ENCODE assay signal across 24 mouse cellular contexts in the genomic region with DNA sequence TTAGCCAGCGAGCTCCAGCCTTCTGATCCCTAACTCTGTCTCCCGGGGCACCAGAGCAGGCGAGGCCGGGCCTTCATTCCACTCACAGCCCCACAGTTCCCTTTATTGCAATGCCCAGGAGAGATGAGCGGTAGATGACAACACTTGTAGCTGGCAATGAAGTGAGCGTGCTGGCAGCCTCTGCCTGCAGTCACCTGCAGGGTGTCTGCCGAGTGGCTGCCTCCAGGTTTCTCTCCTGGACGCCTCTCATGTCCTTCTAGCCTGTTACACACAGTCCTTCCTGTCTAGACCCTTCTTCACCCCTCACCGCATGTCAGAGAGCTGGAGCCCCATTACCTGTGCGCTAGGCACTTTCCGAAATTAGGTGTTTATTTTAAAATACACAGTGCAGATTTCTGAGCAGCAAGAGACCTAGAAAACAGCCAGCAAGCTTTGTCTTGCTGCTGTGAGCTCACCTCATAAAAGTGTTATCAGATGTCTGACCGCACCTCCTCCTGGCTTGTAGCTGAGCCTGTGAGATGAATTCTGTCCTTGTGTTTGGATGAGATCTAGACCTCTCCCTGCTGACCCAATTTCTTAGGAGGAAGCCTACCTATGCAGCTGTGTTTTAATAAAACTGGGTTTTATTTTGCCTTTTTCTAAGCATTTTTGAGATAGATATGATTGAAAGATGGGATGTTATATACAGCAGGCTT. TPM values are rescaled to one million over a fixed set of nuclear protein-coding genes. Genes with fewer than 3 reads are reported as not detected.
DNase-seq lines count a peak whose midpoint lies in the region; ATAC-seq and TF ChIP-seq lines count a peak whose summit lies in the region.
"Had no signal": no experiment of that assay in that cellular context is flagged by ENCODE, and none has a peak within 500 bp of the region (broad histone marks: within the 10 kb centered on the region; RNA-seq: fewer than 3 reads in every experiment).

No protein-coding gene starts in this region.

- no peaks in the 10 kb centered on the region for H3K4me1 ChIP-seq in forebrain, embryonic 11.5 days (replicated peaks; ENCODE audit: control insufficient read depth, insufficient read depth, low read length)
- no peaks in the 10 kb centered on the region for H3K4me1 ChIP-seq in forebrain, embryonic 15.5 days
- peaks cover 30% of the 10 kb centered on the region for H3K4me1 ChIP-seq in G1E (ENCODE audit: insufficient read depth, low read depth, low read length)
- H3K4me1 ChIP-seq: limb, embryonic 12.5 days; midbrain, embryonic 12.5 days; stomach, embryonic 15.5 days had no signal

- H3K27ac ChIP-seq in forebrain, embryonic 11.5 days (ENCODE audit: low read depth, low read length) = no peak overlapping the region
- H3K27ac ChIP-seq in forebrain, embryonic 15.5 days (replicated peaks) = no peak overlapping the region
- H3K27ac ChIP-seq: forebrain, embryonic 10.5 days; heart, embryonic 13.5 days; hindbrain, embryonic 13.5 days; limb, embryonic 12.5 days; midbrain, embryonic 12.5 days; stomach, embryonic 15.5 days had no signal

- no peaks in the 10 kb centered on the region for H3K9me3 ChIP-seq in forebrain, embryonic 11.5 days (ENCODE audit: control insufficient read depth, low read length)
- no peaks in the 10 kb centered on the region for H3K9me3 ChIP-seq in forebrain, embryonic 15.5 days
- H3K9me3 ChIP-seq in G1E (replicated peaks) = no peaks in the 10 kb centered on the region
- H3K9me3 ChIP-seq: forebrain, embryonic 10.5 days; heart, embryonic 13.5 days; hindbrain, embryonic 13.5 days; midbrain, embryonic 12.5 days; stomach, embryonic 15.5 days had no signal

- H3K4me3 ChIP-seq in forebrain, embryonic 11.5 days (ENCODE audit: low read depth, low read length) = no peak overlapping the region
- H3K4me3 ChIP-seq in forebrain, embryonic 15.5 days = no peak overlapping the region
- peak overlapping the region; percentile 61; the same call in 1 of the 2 replicates for H3K4me3 ChIP-seq in G1E (ENCODE audit: low read depth, low read length)
- H3K4me3 ChIP-seq: forebrain, embryonic 10.5 days; heart, embryonic 13.5 days; hindbrain, embryonic 13.5 days; limb, embryonic 12.5 days; midbrain, embryonic 12.5 days; stomach, embryonic 15.5 days had no signal

- TF ChIP-seq CTCF in G1E (IDR thresholded peaks at IDR 0.05; ENCODE audit: low read depth, low read length) = no peak

- H3K27me3 ChIP-seq in forebrain, embryonic 11.5 days (ENCODE audit: control insufficient read depth, insufficient read depth, low read length) = no peaks in the 10 kb centered on the region
- H3K27me3 ChIP-seq in forebrain, embryonic 15.5 days = no peaks in the 10 kb centered on the region
- H3K27me3 ChIP-seq in G1E (ENCODE audit: insufficient read depth, low read length) = no peaks in the 10 kb centered on the region
- H3K27me3 ChIP-seq: heart, embryonic 13.5 days; hindbrain, embryonic 13.5 days; limb, embryonic 12.5 days; midbrain, embryonic 12.5 days; stomach, embryonic 15.5 days had no signal

- ATAC-seq in forebrain, embryonic 11.5 days (replicated peaks; ENCODE audit: low FRiP score) = no peak
- ATAC-seq in forebrain, embryonic 15.5 days (replicated peaks) = no peak
- ATAC-seq in G1E (ENCODE audit: extremely low read depth, insufficient number of reproducible peaks, low FRiP score, poor library complexity, severe bottlenecking) = peak; percentile 92
- no peak for ATAC-seq in monocyte, adult 5-6 weeks (replicated peaks; ENCODE audit: insufficient number of reproducible peaks, low FRiP score, low TSS enrichment, poor library complexity, severe bottlenecking)
- ATAC-seq: activated CD4-positive, CD25-positive, alpha-beta regulatory T cell, adult 4 months; liver, postnatal 0 days had no signal

- DNase-seq in forebrain, embryonic 11.5 days (ENCODE audit: low spot score) = peak; percentile 40
- DNase-seq in G1E (ENCODE audit: low spot score) = peak; percentile 62
- peak; percentile 74 for DNase-seq in brain, adult 2 months (ENCODE audit: low read depth, low spot score)
- peak; percentile 58 for DNase-seq in cerebellum, adult 9-11 months
- DNase-seq in gastrocnemius, adult 8-10 months (ENCODE audit: low spot score in 2 of 2) = no peak
- DNase-seq in spleen, postnatal 14 days (ENCODE audit: low spot score in 2 of 2) = no peak
- DNase-seq: adrenal gland, adult 8-10 months; gastrocnemius, postnatal 10 days; kidney, adult 9 months; kidney, postnatal 14 days; liver, postnatal 0 days; lung, postnatal 14 days; right cerebral cortex, postnatal 25 days; thymus, postnatal 25 days had no signal

- H3K9ac ChIP-seq in forebrain, embryonic 11.5 days (ENCODE audit: low read length) = no peak overlapping the region
- no peak overlapping the region for H3K9ac ChIP-seq in forebrain, embryonic 15.5 days (replicated peaks)
- H3K9ac ChIP-seq: heart, embryonic 13.5 days; hindbrain, embryonic 13.5 days; limb, embryonic 12.5 days; liver, postnatal 0 days; midbrain, embryonic 12.5 days; stomach, embryonic 15.5 days had no signal

- no peak overlapping the region for H3K4me2 ChIP-seq in forebrain, embryonic 11.5 days (ENCODE audit: low read depth, low read length, severe bottlenecking)
- no peak overlapping the region for H3K4me2 ChIP-seq in forebrain, embryonic 15.5 days (replicated peaks)
- H3K4me2 ChIP-seq: heart, embryonic 13.5 days; hindbrain, embryonic 13.5 days; limb, embryonic 12.5 days; liver, embryonic 11.5 days; midbrain, embryonic 12.5 days; stomach, embryonic 15.5 days had no signal

- 91% methylated on average over 12 of the region's 12 CpGs for WGBS in forebrain, embryonic 11.5 days
- 86% methylated on average over 12 of the region's 12 CpGs for WGBS in forebrain, embryonic 15.5 days

- no peaks in the 10 kb centered on the region; the same call in none of the 2 replicates for H3K36me3 ChIP-seq in forebrain, embryonic 11.5 days (ENCODE audit: control insufficient read depth, insufficient read depth, low read length)
- peaks cover 21% of the 10 kb centered on the region for H3K36me3 ChIP-seq in forebrain, embryonic 15.5 days
- H3K36me3 ChIP-seq in G1E (replicated peaks) = peaks cover 46% of the 10 kb centered on the region

RNA-seq across cellular contexts. Expression of a gene that starts 7.3 kb away (rescaled TPM):
- polyA plus RNA-seq in forebrain, embryonic 11.5 days (2014; fragmentation: Nextera tagmentation; extraction: Ambion mirVana) = 43.5 and 45.4 TPM in 2 replicates
- polyA plus RNA-seq in forebrain, embryonic 15.5 days (2015; fragmentation: Nextera tagmentation; extraction: Ambion mirVana) = 43.3 and 44.4 TPM in 2 replicates
- total RNA-seq in G1E (2014; fragmentation: Nextera tagmentation) (20.5 and 23.0 TPM in 2 replicates), G1E (2017) (18.4 and 22.3 TPM in 2 replicates)
- polyA plus RNA-seq in G1E (2012) = 13.8 and 18.2 TPM in 2 replicates
- total RNA-seq in monocyte, adult 5-6 weeks (2017) = 23.3 to 53.6 TPM (median 28.7 TPM) in 3 replicates
- 1 to 10 TPM; 3.1 to 5.2 (median 3.4) TPM for total RNA-seq in gastrocnemius, adult 8-10 months (2022)

RNA-seq across cellular contexts. Expression of a gene that starts 35.5 kb away (rescaled TPM):
- polyA plus RNA-seq in forebrain, embryonic 11.5 days (2014; fragmentation: Nextera tagmentation; extraction: Ambion mirVana) = 28.9 and 30.7 TPM in 2 replicates
- 27.9 and 28.8 TPM in 2 replicates for polyA plus RNA-seq in forebrain, embryonic 15.5 days (2015; fragmentation: Nextera tagmentation; extraction: Ambion mirVana)
- total RNA-seq in G1E (2014; fragmentation: Nextera tagmentation) (71.8 and 156 TPM in 2 replicates), G1E (2017) (51.6 and 55.0 TPM in 2 replicates)
- 5.8 and 7.2 TPM in 2 replicates for polyA plus RNA-seq in G1E (2012)
- 811 to 879 TPM (median 868 TPM) in 3 replicates for total RNA-seq in monocyte, adult 5-6 weeks (2017)
- 100 to 1,000 TPM in 3 of 4 experiments, 10 to 100 TPM in 1; 88.8 to 135 (median 117) TPM for total RNA-seq in gastrocnemius, adult 8-10 months (2022)

RNA-seq across cellular contexts. Expression of a gene that starts 48.8 kb away (rescaled TPM):
- polyA plus RNA-seq in forebrain, embryonic 11.5 days (2014; fragmentation: Nextera tagmentation; extraction: Ambion mirVana) = 189 and 193 TPM in 2 replicates
- polyA plus RNA-seq in forebrain, embryonic 15.5 days (2015; fragmentation: Nextera tagmentation; extraction: Ambion mirVana) = 157 and 165 TPM in 2 replicates
- total RNA-seq in G1E (2014; fragmentation: Nextera tagmentation) = 17.7 and 47.9 TPM in 2 replicates
- 28.1 and 28.8 TPM in 2 replicates for total RNA-seq in G1E (2017)
- polyA plus RNA-seq in G1E (2012) = 166 and 211 TPM in 2 replicates
- 35.5 to 40.2 TPM (median 39.7 TPM) in 3 replicates for total RNA-seq in monocyte, adult 5-6 weeks (2017)
- total RNA-seq in gastrocnemius, adult 8-10 months (2022) = 100 to 1,000 TPM; 102 to 111 (median 107) TPM

Comparison
In these comparisons a context has a peak if more than half of its experiments do, and no peak if none do; other contexts are left out.
1. DNase-seq: peak in forebrain, embryonic 11.5 days (single experiment), G1E (single experiment), brain, adult 2 months (single experiment) and cerebellum, adult 9-11 months (single experiment); none in gastrocnemius, adult 8-10 months (0 of 2) and spleen, postnatal 14 days (0 of 2).